Mouse (Mus musculus) heart, adult 2 months (tissue): ENCODE data around the gene Fibcd1.

Experiments used
- CTCF ChIP-seq: fragments of 200-600 bp; IDR thresholded peaks from 2 replicates; pipeline ENCODE4 v1.8.1; 2022; ENCODE audit warnings: antibody characterized with exemption, mild to moderate bottlenecking, moderate library complexity
- EP300 ChIP-seq: fragments of 200-500 bp; IDR thresholded peaks from 2 replicates; pipeline ENCODE4 v1.6.1; 2011; ENCODE audit warnings: low read depth, low read length, control low read depth; ENCODE audit not compliant: insufficient read depth
- POLR2A ChIP-seq: fragments of 200-500 bp; IDR thresholded peaks from 2 replicates; pipeline ENCODE4 v1.6.1; 2011; ENCODE audit warnings: mild to moderate bottlenecking, low read depth, low read length, control low read depth; ENCODE audit not compliant: insufficient read depth

- TF ChIP-seq CTCF = no peak
- no peak for TF ChIP-seq EP300
- TF ChIP-seq POLR2A = no peak
Measured at GRCm38 (mm10) chr2:31836091-31836490, 9.7 kb downstream of the Fibcd1 start.
